Mouse (Mus musculus) forebrain, embryonic 12.5 days (tissue): ENCODE results near the gene Slc25a40. TPM values are rescaled to one million over a fixed set of nuclear protein-coding genes. Genes with fewer than 3 reads are reported as not detected.
A peak's percentile ranks its signal among the peaks of the same experiment; 100 is the strongest.

Experiments
- ATAC-seq: fragments of 200-750 bp; cut with Nextera tagmentation; 2 replicates; pipeline ENCODE4 v1.8.0; 2017; ENCODE audit warnings: moderate TSS enrichment; ENCODE audit not compliant: low FRiP score
- H3K27ac ChIP-seq: fragments of 300-500 bp; sonication (generic); 2 replicates; pipeline ENCODE4 v1.5.1; 2016; ENCODE audit warnings: mild to moderate bottlenecking
- H3K27me3 ChIP-seq: fragments of 300-500 bp; sonication (generic); 2 replicates; pipeline ENCODE4 v1.6.1; 2016; ENCODE audit warnings: mild to moderate bottlenecking
- H3K36me3 ChIP-seq: fragments of 300-500 bp; sonication (generic); replicated peaks from 2 replicates; pipeline ENCODE4 v1.6.1; 2016; ENCODE audit warnings: mild to moderate bottlenecking
- H3K4me1 ChIP-seq: fragments of 300-500 bp; sonication (generic); 2 replicates; pipeline ENCODE4 v1.6.1; 2016
- H3K4me2 ChIP-seq: fragments of 300-500 bp; sonication (generic); 2 replicates; pipeline ENCODE4 v1.6.1; 2016; ENCODE audit warnings: mild to moderate bottlenecking, moderate library complexity
- H3K4me3 ChIP-seq: fragments of 300-500 bp; sonication (generic); replicated peaks from 2 replicates; pipeline ENCODE4 v1.5.1; 2016; ENCODE audit warnings: mild to moderate bottlenecking
- H3K9ac ChIP-seq: fragments of 300-500 bp; sonication (generic); 2 replicates; pipeline ENCODE4 v1.6.1; 2016; ENCODE audit warnings: mild to moderate bottlenecking
- H3K9me3 ChIP-seq: fragments of 300-500 bp; sonication (generic); 2 replicates; pipeline ENCODE4 v1.6.1; 2016
- WGBS: fragments of 180-500 bp; shearing (Covaris S2); methylation state at CpG from one replicate; pipeline ENCODE4 v1.1.7; 2016; 5-methylcytosine and 5-hydroxymethylcytosine counted together
- polyA plus RNA-seq: library from polyadenylated mRNA; unstranded; fragments of >200 nt; fragmentation: Nextera tagmentation; extraction: Ambion mirVana; gene quantifications from 2 replicates; pipeline ENCODE4 v1.2.1, GENCODE M21; 2016

Gene Slc25a40
- polyA plus RNA-seq, 1 experiment from 2014 or later = 12.8 TPM

- Histone ChIP-seq H3K27ac (no peak overlapping the region), H3K4me2 (peak overlapping the region; percentile 63), H3K36me3 (peaks cover 9% of the 10 kb centered on the region), H3K4me1 (peaks cover 13% of the 10 kb centered on the region; the same call in 1 of the 2 replicates), H3K9ac (no peak overlapping the region), H3K27me3 (no peaks in the 10 kb centered on the region), H3K4me3 (peak overlapping the region; percentile 81), H3K9me3 (no peaks in the 10 kb centered on the region)
- no peak for ATAC-seq
- WGBS = 18% methylated on average over 7 of the region's 7 CpGs
Measured at GRCm38 (mm10) chr5:8424116-8424515, 1.5 kb downstream of the Slc25a40 start.

GRCm38 (mm10) chr5:8425899-8426298, 3.2 kb downstream of the Slc25a40 start:
- Histone ChIP-seq H3K4me3 (no peak overlapping the region), H3K9ac (no peak overlapping the region), H3K4me2 (no peak overlapping the region), H3K9me3 (no peaks in the 10 kb centered on the region), H3K27ac (no peak overlapping the region), H3K36me3 (no peaks in the 10 kb centered on the region), H3K4me1 (peaks cover 11% of the 10 kb centered on the region; the same call in 1 of the 2 replicates), H3K27me3 (no peaks in the 10 kb centered on the region)
- WGBS = 78% methylated on average over 5 of the region's 5 CpGs
- ATAC-seq = no peak

GRCm38 (mm10) chr5:8437481-8438156, 15.0 kb downstream of the Slc25a40 start:
- 95% methylated on average over 5 of the region's 5 CpGs for WGBS
- no peak for ATAC-seq
- Histone ChIP-seq H3K9ac (no peak overlapping the region), H3K4me3 (no peak overlapping the region), H3K36me3 (peaks cover 7% of the 10 kb centered on the region), H3K4me1 (no peaks in the 10 kb centered on the region), H3K27me3 (no peaks in the 10 kb centered on the region), H3K27ac (no peak overlapping the region), H3K4me2 (no peak overlapping the region), H3K9me3 (no peaks in the 10 kb centered on the region)

GRCm38 (mm10) chr5:8439095-8439494, 16.4 kb downstream of the Slc25a40 start:
- no peak overlapping the region for H3K27ac ChIP-seq
- H3K9ac ChIP-seq = no peak overlapping the region
- H3K4me3 ChIP-seq = no peak overlapping the region
- H3K9me3 ChIP-seq = no peaks in the 10 kb centered on the region
- H3K4me2 ChIP-seq = no peak overlapping the region
- no peaks in the 10 kb centered on the region for H3K27me3 ChIP-seq
- WGBS = 77% methylated on average over 2 of the region's 2 CpGs
- peaks cover 7% of the 10 kb centered on the region for H3K36me3 ChIP-seq
- no peak for ATAC-seq
- no peaks in the 10 kb centered on the region for H3K4me1 ChIP-seq

- H3K36me3 ChIP-seq = peaks cover 10% of the 10 kb centered on the region
- H3K9me3 ChIP-seq = no peaks in the 10 kb centered on the region
- no peak for ATAC-seq
- H3K4me2 ChIP-seq = no peak overlapping the region
- H3K4me3 ChIP-seq = no peak overlapping the region
- H3K4me1 ChIP-seq = no peaks in the 10 kb centered on the region
- H3K27ac ChIP-seq = no peak overlapping the region
- H3K27me3 ChIP-seq = no peaks in the 10 kb centered on the region
- H3K9ac ChIP-seq = no peak overlapping the region
Measured at GRCm38 (mm10) chr5:8455565-8455964, 32.9 kb downstream of the Slc25a40 start.

GRCm38 (mm10) chr5:8456561-8456960, 33.9 kb downstream of the Slc25a40 start:
- H3K36me3 ChIP-seq = peaks cover 10% of the 10 kb centered on the region
- H3K9ac ChIP-seq = no peak overlapping the region
- H3K27me3 ChIP-seq = no peaks in the 10 kb centered on the region
- no peak overlapping the region for H3K4me3 ChIP-seq
- no peak for ATAC-seq
- WGBS = 91% methylated on average over 5 of the region's 5 CpGs
- no peaks in the 10 kb centered on the region for H3K9me3 ChIP-seq
- H3K4me1 ChIP-seq = no peaks in the 10 kb centered on the region
- no peak overlapping the region for H3K27ac ChIP-seq
- no peak overlapping the region for H3K4me2 ChIP-seq

- Histone ChIP-seq H3K9ac (no peak overlapping the region), H3K27ac (peak overlapping the region; percentile 47), H3K4me2 (no peak overlapping the region), H3K4me3 (no peak overlapping the region), H3K27me3 (no peaks in the 10 kb centered on the region), H3K9me3 (no peaks in the 10 kb centered on the region), H3K36me3 (no peaks in the 10 kb centered on the region), H3K4me1 (peaks cover 12% of the 10 kb centered on the region)
- ATAC-seq = peak; percentile 66
- WGBS = 34% methylated on average over 4 of the region's 4 CpGs
Measured at GRCm38 (mm10) chr5:8487989-8488700, 65.5 kb downstream of the Slc25a40 start.

- ATAC-seq = peak; percentile 59
- Histone ChIP-seq H3K9ac (no peak overlapping the region), H3K4me1 (peaks cover 12% of the 10 kb centered on the region), H3K36me3 (no peaks in the 10 kb centered on the region), H3K4me3 (no peak overlapping the region), H3K27me3 (no peaks in the 10 kb centered on the region), H3K9me3 (no peaks in the 10 kb centered on the region), H3K4me2 (no peak overlapping the region), H3K27ac (peak overlapping the region; percentile 47)
- 14% methylated on average over 2 of the region's 2 CpGs for WGBS
Measured at GRCm38 (mm10) chr5:8488701-8489297, 66.1 kb downstream of the Slc25a40 start.

GRCm38 (mm10) chr5:8489471-8490110, 66.9 kb downstream of the Slc25a40 start:
- H3K27me3 ChIP-seq = no peaks in the 10 kb centered on the region
- peaks cover 12% of the 10 kb centered on the region for H3K4me1 ChIP-seq
- H3K4me2 ChIP-seq = no peak overlapping the region
- H3K4me3 ChIP-seq = no peak overlapping the region
- H3K36me3 ChIP-seq = no peaks in the 10 kb centered on the region
- 30% methylated on average over 6 of the region's 6 CpGs for WGBS
- H3K27ac ChIP-seq = peak overlapping the region; percentile 39; the same call in 1 of the 2 replicates
- no peak overlapping the region for H3K9ac ChIP-seq
- peak; percentile 73 for ATAC-seq
- H3K9me3 ChIP-seq = no peaks in the 10 kb centered on the region

- ATAC-seq = no peak
- Histone ChIP-seq H3K27me3 (no peaks in the 10 kb centered on the region), H3K27ac (no peak overlapping the region), H3K4me3 (no peak overlapping the region), H3K4me2 (no peak overlapping the region), H3K4me1 (peaks cover 12% of the 10 kb centered on the region), H3K9me3 (no peaks in the 10 kb centered on the region), H3K36me3 (no peaks in the 10 kb centered on the region), H3K9ac (no peak overlapping the region)
- WGBS = 51% methylated on average over 4 of the region's 4 CpGs
Measured at GRCm38 (mm10) chr5:8491778-8492177, 69.1 kb downstream of the Slc25a40 start.
